15 mouse cellular contexts compared by ENCODE assay signal in the genomic region with DNA sequence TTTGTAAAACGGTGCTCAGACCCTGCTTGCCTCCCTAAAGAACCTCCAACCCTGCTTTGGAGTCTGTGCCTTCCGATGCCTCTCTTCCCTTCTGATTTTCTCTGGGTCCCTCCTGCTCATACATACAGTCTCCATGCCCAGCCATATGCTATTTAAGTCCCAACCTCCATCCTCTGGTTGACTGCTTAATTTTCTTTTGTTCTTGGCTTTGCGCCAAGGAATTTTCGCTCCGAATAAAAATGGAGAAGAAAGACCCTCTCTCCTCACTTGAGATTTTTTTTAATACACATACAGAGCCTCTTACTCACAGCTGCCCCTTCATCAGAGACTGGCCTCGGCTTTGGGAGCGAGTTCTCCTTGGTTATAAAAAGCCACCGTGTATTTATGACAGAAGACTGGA. TPM values are rescaled to one million over a fixed set of nuclear protein-coding genes. Genes with fewer than 3 reads are reported as not detected.
DNase-seq lines count a peak whose midpoint lies in the region; ATAC-seq and TF ChIP-seq lines count a peak whose summit lies in the region.
"Had no signal": no experiment of that assay in that cellular context is flagged by ENCODE, and none has a peak within 500 bp of the region (broad histone marks: within the 10 kb centered on the region; RNA-seq: fewer than 3 reads in every experiment).

No protein-coding gene starts in this region.

- no peak overlapping the region for H3K4me3 ChIP-seq in intestine, embryonic 14.5 days (ENCODE audit: low read depth, low read length)
- H3K4me3 ChIP-seq in intestine, postnatal 0 days (ENCODE audit: low read depth, low read length), result no peak overlapping the region
- no peak overlapping the region for H3K4me3 ChIP-seq in midbrain, embryonic 15.5 days
- no peak overlapping the region for H3K4me3 ChIP-seq in midbrain, embryonic 10.5 days
- H3K4me3 ChIP-seq in forebrain, embryonic 14.5 days (ENCODE audit: low read depth, low read length), result no peak overlapping the region
- no peak overlapping the region for H3K4me3 ChIP-seq in stomach, embryonic 15.5 days (replicated peaks)

- DNase-seq in intestine, embryonic 14.5 days (ENCODE audit: low spot score), result no peak
- DNase-seq in midbrain, embryonic 10.5 days (ENCODE audit: low spot score), result no peak
- DNase-seq in forebrain, embryonic 14.5 days (ENCODE audit: low spot score), result peak; percentile 69
- DNase-seq in layer of hippocampus, adult 9-10 months (ENCODE audit: low spot score), result no peak
- DNase-seq: B cell, adult 2 months; cerebellum, adult 8-10 months; gastrocnemius, postnatal 36 days; kidney, postnatal 10 days; layer of hippocampus, postnatal 36 days; lung, adult 18-20 months had no signal

- H3K36me3 ChIP-seq in intestine, embryonic 14.5 days (ENCODE audit: control insufficient read depth, insufficient read depth, low read length), result peaks cover 12% of the 10 kb centered on the region; the same call in 1 of the 2 replicates
- H3K36me3 ChIP-seq in intestine, postnatal 0 days (ENCODE audit: control insufficient read depth, insufficient read depth), result peaks cover 3% of the 10 kb centered on the region; the same call in 1 of the 2 replicates
- H3K36me3 ChIP-seq in midbrain, embryonic 15.5 days (replicated peaks), result no peaks in the 10 kb centered on the region
- 0 out of 2 replicates have a peak, but pooled peaks cover 6% of the 10 kb centered on the region for H3K36me3 ChIP-seq in midbrain, embryonic 10.5 days
- H3K36me3 ChIP-seq in forebrain, embryonic 14.5 days (ENCODE audit: control insufficient read depth, insufficient read depth, low read length), result 0 out of 2 replicates have a peak, but pooled peaks cover 5% of the 10 kb centered on the region
- 0 out of 2 replicates have a peak, but pooled peaks cover 3% of the 10 kb centered on the region for H3K36me3 ChIP-seq in stomach, embryonic 15.5 days

- peaks cover 16% of the 10 kb centered on the region for H3K4me1 ChIP-seq in intestine, embryonic 14.5 days (replicated peaks; ENCODE audit: control insufficient read depth, insufficient read depth, low read length)
- no peaks in the 10 kb centered on the region for H3K4me1 ChIP-seq in intestine, postnatal 0 days (replicated peaks; ENCODE audit: control insufficient read depth, insufficient read depth, low read length)
- peaks cover 12% of the 10 kb centered on the region for H3K4me1 ChIP-seq in midbrain, embryonic 15.5 days
- peaks cover 21% of the 10 kb centered on the region for H3K4me1 ChIP-seq in midbrain, embryonic 10.5 days
- peaks cover 15% of the 10 kb centered on the region for H3K4me1 ChIP-seq in forebrain, embryonic 14.5 days (ENCODE audit: control insufficient read depth, insufficient read depth, low read length)
- H3K4me1 ChIP-seq in stomach, embryonic 15.5 days, result peaks cover 14% of the 10 kb centered on the region

- H3K9ac ChIP-seq in intestine, embryonic 14.5 days (ENCODE audit: low read length), result no peak overlapping the region
- H3K9ac ChIP-seq in intestine, postnatal 0 days (ENCODE audit: low read depth, low read length), result no peak overlapping the region
- no peak overlapping the region for H3K9ac ChIP-seq in midbrain, embryonic 15.5 days
- H3K9ac ChIP-seq in forebrain, embryonic 14.5 days (ENCODE audit: low read length), result no peak overlapping the region; the same call in 1 of the 2 replicates
- no peak overlapping the region for H3K9ac ChIP-seq in stomach, embryonic 15.5 days

- 40% methylated on average over 8 of the region's 8 CpGs for WGBS in intestine, embryonic 14.5 days
- 48% methylated on average over 8 of the region's 8 CpGs for WGBS in intestine, postnatal 0 days
- 56% methylated on average over 8 of the region's 8 CpGs for WGBS in midbrain, embryonic 15.5 days
- WGBS in midbrain, embryonic 10.5 days, result 89% methylated on average over 8 of the region's 8 CpGs
- 45% methylated on average over 8 of the region's 8 CpGs for WGBS in forebrain, embryonic 14.5 days
- whole genome bisulfite sequencing in stomach, embryonic 15.5 days, result 49% methylated on average over 8 of the region's 8 CpGs

- peak overlapping the region; percentile 60 for H3K27ac ChIP-seq in intestine, embryonic 14.5 days (ENCODE audit: low read depth)
- no peak overlapping the region for H3K27ac ChIP-seq in intestine, postnatal 0 days (ENCODE audit: low read depth, low read length)
- peak overlapping the region; percentile 19 for H3K27ac ChIP-seq in midbrain, embryonic 15.5 days
- no peak overlapping the region for H3K27ac ChIP-seq in midbrain, embryonic 10.5 days (replicated peaks)
- H3K27ac ChIP-seq in forebrain, embryonic 14.5 days (ENCODE audit: low read depth, low read length), result peak overlapping the region; percentile 79
- H3K27ac ChIP-seq in stomach, embryonic 15.5 days, result peak overlapping the region; percentile 13

- no peak for TF ChIP-seq CTCF in intestine, postnatal 0 days (IDR thresholded peaks at IDR 0.05; ENCODE audit: low read depth)

- H3K4me2 ChIP-seq in intestine, embryonic 14.5 days (ENCODE audit: low read length), result no peak overlapping the region
- H3K4me2 ChIP-seq in intestine, postnatal 0 days (replicated peaks; ENCODE audit: low read depth), result no peak overlapping the region
- no peak overlapping the region for H3K4me2 ChIP-seq in midbrain, embryonic 15.5 days
- H3K4me2 ChIP-seq in forebrain, embryonic 14.5 days (ENCODE audit: low read length), result no peak overlapping the region; the same call in 1 of the 2 replicates
- no peak overlapping the region for H3K4me2 ChIP-seq in stomach, embryonic 15.5 days

- ATAC-seq in intestine, embryonic 14.5 days (replicated peaks; ENCODE audit: low FRiP score, low TSS enrichment, low read depth), result no peak
- no peak for ATAC-seq in intestine, postnatal 0 days
- 0 out of 2 replicates have a peak, but pooled peaks have one; percentile 33 for ATAC-seq in midbrain, embryonic 15.5 days (replicated peaks)
- peak; percentile 63 for ATAC-seq in forebrain, embryonic 14.5 days
- no peak for ATAC-seq in stomach, embryonic 15.5 days (ENCODE audit: insufficient read depth, low FRiP score, low read depth)
- ATAC-seq in granulocyte monocyte progenitor cell, adult 5-6 weeks (replicated peaks; ENCODE audit: poor library complexity, severe bottlenecking), result no peak
- ATAC-seq: hindbrain, embryonic 16.5 days had no signal

- H3K27me3 ChIP-seq in intestine, embryonic 14.5 days (replicated peaks; ENCODE audit: control insufficient read depth, insufficient read depth, low read length), result no peaks in the 10 kb centered on the region
- no peaks in the 10 kb centered on the region for H3K27me3 ChIP-seq in intestine, postnatal 0 days (replicated peaks; ENCODE audit: control insufficient read depth, insufficient read depth, low read length)
- no peaks in the 10 kb centered on the region for H3K27me3 ChIP-seq in midbrain, embryonic 15.5 days (replicated peaks)
- no peaks in the 10 kb centered on the region for H3K27me3 ChIP-seq in midbrain, embryonic 10.5 days (ENCODE audit: low read depth, poor library complexity, severe bottlenecking)
- no peaks in the 10 kb centered on the region for H3K27me3 ChIP-seq in forebrain, embryonic 14.5 days (replicated peaks; ENCODE audit: control insufficient read depth, insufficient read depth, low read length)
- H3K27me3 ChIP-seq in stomach, embryonic 15.5 days (replicated peaks), result no peaks in the 10 kb centered on the region

- no peaks in the 10 kb centered on the region for H3K9me3 ChIP-seq in intestine, embryonic 14.5 days (ENCODE audit: control insufficient read depth, low read length)
- H3K9me3 ChIP-seq in intestine, postnatal 0 days (ENCODE audit: control insufficient read depth), result no peaks in the 10 kb centered on the region
- no peaks in the 10 kb centered on the region for H3K9me3 ChIP-seq in midbrain, embryonic 15.5 days
- H3K9me3 ChIP-seq in midbrain, embryonic 10.5 days (replicated peaks), result no peaks in the 10 kb centered on the region
- no peaks in the 10 kb centered on the region for H3K9me3 ChIP-seq in forebrain, embryonic 14.5 days (replicated peaks; ENCODE audit: control insufficient read depth, low read length)
- no peaks in the 10 kb centered on the region for H3K9me3 ChIP-seq in stomach, embryonic 15.5 days

RNA-seq across cellular contexts. Expression of a gene that starts 16.7 kb away (rescaled TPM):
- 61.0 and 76.0 TPM in 2 replicates for polyA plus RNA-seq in intestine, embryonic 14.5 days (2014; fragmentation: Nextera tagmentation; extraction: Ambion mirVana)
- polyA plus RNA-seq in intestine, postnatal 0 days (2015; fragmentation: Nextera tagmentation; extraction: Ambion mirVana), result 58.8 and 59.8 TPM in 2 replicates
- polyA plus RNA-seq in midbrain, embryonic 15.5 days (2015; fragmentation: Nextera tagmentation; extraction: Ambion mirVana), result 36.1 and 38.1 TPM in 2 replicates
- polyA plus RNA-seq in midbrain, embryonic 10.5 days (2016; fragmentation: Nextera tagmentation; extraction: Ambion mirVana), result 12.1 and 21.1 TPM in 2 replicates
- 60.7 and 68.5 TPM in 2 replicates for polyA plus RNA-seq in forebrain, embryonic 14.5 days (2014; fragmentation: Nextera tagmentation; extraction: Ambion mirVana)
- 31.8 and 36.6 TPM in 2 replicates for polyA plus RNA-seq in stomach, embryonic 15.5 days (2015; fragmentation: Nextera tagmentation; extraction: Ambion mirVana)
- 1.4 TPM in 1 of 2 replicates, not detected in the other for total RNA-seq in granulocyte monocyte progenitor cell, adult 5-6 weeks (2014; fragmentation: Nextera tagmentation)
- total RNA-seq in granulocyte monocyte progenitor cell, adult 5-6 weeks (2017), result not detected in 2 replicates

Comparison
In these comparisons a context has a peak if more than half of its experiments do, and no peak if none do; other contexts are left out.
1. H3K27ac ChIP-seq: peak in intestine, embryonic 14.5 days (single experiment), midbrain, embryonic 15.5 days (single experiment), forebrain, embryonic 14.5 days (single experiment) and stomach, embryonic 15.5 days (single experiment); none in intestine, postnatal 0 days (single experiment) and midbrain, embryonic 10.5 days (single experiment).
2. ATAC-seq: peak in midbrain, embryonic 15.5 days (single experiment) and forebrain, embryonic 14.5 days (single experiment); none in intestine, embryonic 14.5 days (single experiment), intestine, postnatal 0 days (single experiment), stomach, embryonic 15.5 days (single experiment) and granulocyte monocyte progenitor cell, adult 5-6 weeks (single experiment).